Mouse (Mus musculus) cerebellum, adult 2 months (tissue): ENCODE measurements at regions not wholly inside any gene's neighbourhood (a gene's known extent, or its start where the extent isn't known, plus 50 kb on each side); places are given as distances from the start of the nearest gene placed in this dataset.

Source experiments
- DNase-seq, 2 experiments: peaks; one replicate each; pipeline ENCODE4 v3.0.0; 2021
- H3K27ac ChIP-seq: fragments of 200-500 bp; 2 replicates; pipeline ENCODE4 v1.5.1; 2012; ENCODE audit warnings: low read length, control low read depth, inconsistent platforms; ENCODE audit not compliant: insufficient read depth
- H3K27me3 ChIP-seq: fragments of 200-500 bp; 2 replicates; pipeline ENCODE4 v1.6.1; 2012; ENCODE audit warnings: inconsistent platforms, mild to moderate bottlenecking, low read length, moderate library complexity; ENCODE audit not compliant: control insufficient read depth, insufficient read depth
- H3K4me1 ChIP-seq: fragments of 200-500 bp; 2 replicates; pipeline ENCODE4 v1.6.1; 2011; ENCODE audit warnings: low read length; ENCODE audit not compliant: control insufficient read depth, insufficient read depth
- H3K4me3 ChIP-seq: fragments of 200-500 bp; replicated peaks from 2 replicates; pipeline ENCODE3; 2011; ENCODE audit warnings: mild to moderate bottlenecking, low read depth, low read length, control low read depth; ENCODE audit not compliant: insufficient read depth
- CTCF ChIP-seq: fragments of 200-500 bp; IDR thresholded peaks from 2 replicates; pipeline ENCODE4 v1.5.1; 2011; ENCODE audit warnings: low read depth, mild to moderate bottlenecking, control low read depth, low read length, moderate library complexity, borderline replicate concordance; ENCODE audit not compliant: insufficient read depth
- POLR2A ChIP-seq: fragments of 200-500 bp; IDR thresholded peaks from 2 replicates; pipeline ENCODE4 v1.6.1; 2011; ENCODE audit warnings: low read length, control low read depth, borderline replicate concordance; ENCODE audit not compliant: insufficient read depth
- WGBS: fragments of 180-500 bp; shearing (Covaris S2); methylation state at CpG from one replicate; pipeline ENCODE4 v1.1.7; 2018; 5-methylcytosine and 5-hydroxymethylcytosine counted together

- TF ChIP-seq POLR2A (no peak), CTCF (no peak)
- 81% methylated on average over 3 of the region's 3 CpGs for WGBS
- Histone ChIP-seq H3K4me3 (no peak overlapping the region), H3K4me1 (peaks cover 11% of the 10 kb centered on the region; the same call in 1 of the 2 replicates), H3K27ac (no peak overlapping the region), H3K27me3 (no peaks in the 10 kb centered on the region)
- no peak for DNase-seq
Measured at GRCm38 (mm10) chr12:32768744-32769535, 50.4 kb upstream of the Nampt start.
